Mouse (Mus musculus) midbrain, embryonic 11.5 days (tissue): ENCODE data around the gene Ifna11. TPM values are rescaled to one million over a fixed set of nuclear protein-coding genes. Genes with fewer than 3 reads are reported as not detected.
"Not testable (repeated sequence)": the region's sequence is repeated elsewhere in the genome, so short reads cannot be mapped to it uniquely, and the experiment has no call there.

Experiments used
- ATAC-seq: fragments of 200-750 bp; cut with Nextera tagmentation; 2 replicates; pipeline ENCODE4 v1.8.0; 2017; ENCODE audit warnings: moderate TSS enrichment, moderate library complexity; ENCODE audit not compliant: low FRiP score
- DNase-seq: peaks from one replicate; pipeline ENCODE4 v3.0.0; 2015; ENCODE audit warnings: low spot score; ENCODE audit errors: missing footprints
- H3K27ac ChIP-seq: fragments of 300-500 bp; sonication (generic); 2 replicates; pipeline ENCODE4 v1.5.1; 2014; ENCODE audit warnings: low read depth, low read length
- H3K27me3 ChIP-seq: fragments of 300-500 bp; sonication (generic); 2 replicates; pipeline ENCODE4 v1.6.1; 2014; ENCODE audit warnings: mild to moderate bottlenecking, low read length, moderate library complexity, mixed read lengths; ENCODE audit not compliant: control insufficient read depth, insufficient read depth
- H3K36me3 ChIP-seq: fragments of 300-500 bp; sonication (generic); 2 replicates; pipeline ENCODE4 v1.6.1; 2014; ENCODE audit warnings: mild to moderate bottlenecking, low read length, moderate library complexity, mixed read lengths; ENCODE audit not compliant: control insufficient read depth, insufficient read depth
- H3K4me1 ChIP-seq: fragments of 300-500 bp; sonication (generic); 2 replicates; pipeline ENCODE4 v1.6.1; 2014; ENCODE audit warnings: low read length; ENCODE audit not compliant: control insufficient read depth, insufficient read depth
- H3K4me2 ChIP-seq: fragments of 300-500 bp; sonication (generic); 2 replicates; pipeline ENCODE4 v1.6.1; 2014; ENCODE audit warnings: mild to moderate bottlenecking, moderate library complexity
- H3K4me3 ChIP-seq: fragments of 300-500 bp; sonication (generic); 2 replicates; pipeline ENCODE4 v1.5.1; 2014; ENCODE audit warnings: low read depth, low read length
- H3K9ac ChIP-seq: fragments of 300-500 bp; sonication (generic); 2 replicates; pipeline ENCODE4 v1.6.1; 2014; ENCODE audit warnings: low read length
- H3K9me3 ChIP-seq: fragments of 300-500 bp; sonication (generic); 2 replicates; pipeline ENCODE4 v1.6.1; 2016; ENCODE audit warnings: low read length; ENCODE audit not compliant: control insufficient read depth
- WGBS: fragments of 180-500 bp; shearing (Covaris S2); extraction: QIAGEN DNeasy Blood & Tissue Kit; methylation state at CpG from one replicate; pipeline ENCODE4 v1.1.7; 2014; 5-methylcytosine and 5-hydroxymethylcytosine counted together
- polyA plus RNA-seq: library from polyadenylated mRNA; unstranded; fragments of >200 nt; fragmentation: Nextera tagmentation; extraction: Ambion mirVana; gene quantifications from 2 replicates; pipeline ENCODE4 v1.2.1, GENCODE M21; 2014

The Ifna11 gene
- polyA plus RNA-seq, 1 experiment from 2014 or later: not detected

DNA sequence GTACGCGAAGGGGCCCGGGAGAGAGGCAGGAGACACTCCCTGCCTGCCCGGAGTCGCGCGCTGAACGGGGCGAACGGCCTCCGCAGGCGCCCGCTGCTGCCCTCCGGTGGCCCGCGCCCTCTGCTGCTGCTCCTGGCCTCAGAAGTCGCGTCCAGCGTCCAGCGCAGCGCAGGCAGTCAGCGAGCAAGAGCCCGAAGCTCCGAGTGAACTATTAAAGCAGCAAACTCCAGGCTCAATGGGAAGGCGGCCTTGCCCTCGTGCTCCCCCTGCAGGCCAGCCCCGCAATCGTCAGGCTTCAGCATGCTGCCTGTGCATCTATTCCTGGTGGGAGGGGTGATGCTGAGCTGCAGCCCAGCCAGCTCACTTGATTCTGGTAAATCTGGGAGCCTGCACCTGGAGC, 28.5 kb upstream of the Ifna11 start, which contains the start of gene Gm13278:
Gene Gm13278, plus strand, starts transcription at position 301 of the 400 bp plus-strand sequence.
- H3K4me3 ChIP-seq: not testable (repeated sequence)
- WGBS: no CpG with 5 or more reads among the region's 28 CpGs

DNA sequence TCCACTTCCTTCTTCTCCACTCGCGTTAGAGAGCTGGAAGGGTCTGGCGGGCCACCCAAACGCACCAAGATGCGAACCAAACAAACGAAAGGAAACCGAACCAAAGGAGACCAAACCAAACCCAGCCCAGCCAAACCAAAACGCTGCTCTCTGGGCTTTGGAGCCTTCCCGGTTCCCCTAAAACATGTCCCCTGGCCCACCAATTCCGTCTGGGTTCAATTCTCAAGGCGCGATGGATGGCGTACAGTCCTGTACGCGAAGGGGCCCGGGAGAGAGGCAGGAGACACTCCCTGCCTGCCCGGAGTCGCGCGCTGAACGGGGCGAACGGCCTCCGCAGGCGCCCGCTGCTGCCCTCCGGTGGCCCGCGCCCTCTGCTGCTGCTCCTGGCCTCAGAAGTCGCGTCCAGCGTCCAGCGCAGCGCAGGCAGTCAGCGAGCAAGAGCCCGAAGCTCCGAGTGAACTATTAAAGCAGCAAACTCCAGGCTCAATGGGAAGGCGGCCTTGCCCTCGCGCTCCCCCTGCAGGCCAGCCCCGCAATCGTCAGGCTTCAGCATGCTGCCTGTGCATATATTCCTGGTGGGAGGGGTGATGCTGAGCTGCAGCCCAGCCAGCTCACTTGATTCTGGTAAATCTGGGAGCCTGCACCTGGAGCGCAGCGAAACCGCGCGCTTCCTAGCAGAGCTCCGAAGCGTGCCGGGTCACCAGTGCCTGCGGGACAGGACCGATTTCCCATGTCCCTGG, 25.7 kb upstream of the Ifna11 start, which contains the start of gene Gm13275:
Gene Gm13275, plus strand, starts transcription at position 552 of the 740 bp plus-strand sequence.
- H3K27me3 ChIP-seq: not testable (repeated sequence)
- 0% methylated on average over 5 of the region's 52 CpGs for WGBS

More for the DNA sequence above, 28.5 kb upstream of the Ifna11 start, which contains the start of gene Gm13278:
- H3K27me3 ChIP-seq, H3K4me2 ChIP-seq, H3K9me3 ChIP-seq, H3K27ac ChIP-seq, ATAC-seq, H3K9ac ChIP-seq, H3K4me1 ChIP-seq, H3K36me3 ChIP-seq, DNase-seq: not testable (repeated sequence)

GRCm38 (mm10) chr4:88797097-88797496, 22.7 kb upstream of the Ifna11 start, which contains the start of gene Gm13279:
Gene Gm13279, plus strand, starts transcription at chr4:88797397.
- not testable (repeated sequence) for H3K9me3 ChIP-seq, H3K36me3 ChIP-seq, H3K9ac ChIP-seq, H3K4me2 ChIP-seq, DNase-seq, H3K4me1 ChIP-seq, H3K27me3 ChIP-seq, H3K4me3 ChIP-seq, ATAC-seq, H3K27ac ChIP-seq
- no CpG with 5 or more reads among the region's 28 CpGs for WGBS

More for the DNA sequence above, 25.7 kb upstream of the Ifna11 start, which contains the start of gene Gm13275:
- not testable (repeated sequence) for H3K9ac ChIP-seq, H3K4me2 ChIP-seq, ATAC-seq, H3K4me1 ChIP-seq, DNase-seq, H3K27ac ChIP-seq, H3K36me3 ChIP-seq, H3K4me3 ChIP-seq, H3K9me3 ChIP-seq

- not testable (repeated sequence) for DNase-seq, H3K4me1 ChIP-seq, H3K27me3 ChIP-seq, H3K36me3 ChIP-seq, H3K27ac ChIP-seq, H3K9me3 ChIP-seq, H3K9ac ChIP-seq, ATAC-seq, H3K4me2 ChIP-seq, H3K4me3 ChIP-seq
- WGBS: 7% methylated on average over 3 of the region's 7 CpGs
Observed at GRCm38 (mm10) chr4:88799365-88799764, 20.4 kb upstream of the Ifna11 start, which contains the start of gene Gm13285. Gene Gm13285, plus strand, starts transcription at chr4:88799665.

DNA sequence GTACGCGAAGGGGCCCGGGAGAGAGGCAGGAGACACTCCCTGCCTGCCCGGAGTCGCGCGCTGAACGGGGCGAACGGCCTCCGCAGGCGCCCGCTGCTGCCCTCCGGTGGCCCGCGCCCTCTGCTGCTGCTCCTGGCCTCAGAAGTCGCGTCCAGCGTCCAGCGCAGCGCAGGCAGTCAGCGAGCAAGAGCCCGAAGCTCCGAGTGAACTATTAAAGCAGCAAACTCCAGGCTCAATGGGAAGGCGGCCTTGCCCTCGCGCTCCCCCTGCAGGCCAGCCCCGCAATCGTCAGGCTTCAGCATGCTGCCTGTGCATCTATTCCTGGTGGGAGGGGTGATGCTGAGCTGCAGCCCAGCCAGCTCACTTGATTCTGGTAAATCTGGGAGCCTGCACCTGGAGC, 16.8 kb upstream of the Ifna11 start, which contains the start of gene Gm13287:
Gene Gm13287, plus strand, starts transcription at position 301 of the 400 bp plus-strand sequence.
- not testable (repeated sequence) for H3K27ac ChIP-seq, H3K9ac ChIP-seq, H3K9me3 ChIP-seq, DNase-seq, ATAC-seq, H3K4me1 ChIP-seq, H3K27me3 ChIP-seq, H3K4me2 ChIP-seq, H3K36me3 ChIP-seq, H3K4me3 ChIP-seq
- no CpG with 5 or more reads among the region's 29 CpGs for WGBS

DNA sequence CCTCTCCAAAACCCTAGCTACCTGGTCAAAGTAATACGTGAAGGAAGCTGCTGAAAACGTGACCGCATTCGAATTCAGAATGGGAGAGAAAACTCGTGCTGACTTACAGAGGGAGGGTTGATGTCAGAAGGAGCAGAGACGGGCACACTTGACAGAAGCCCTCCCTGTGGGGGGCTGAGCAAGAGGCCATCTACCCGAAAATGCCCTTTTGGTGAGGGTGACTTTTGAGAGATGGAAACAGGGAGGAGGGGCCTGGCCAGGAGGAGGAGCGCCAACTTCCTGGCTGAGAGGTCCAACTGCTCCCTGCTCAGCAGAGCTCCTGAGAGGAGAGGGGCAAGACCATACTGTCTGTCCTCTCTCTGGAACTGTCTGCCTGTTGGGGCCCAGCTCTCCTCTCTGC, 14.5 kb upstream of the Ifna11 start, which contains the start of gene Gm13288:
Gene Gm13288, plus strand, starts transcription at position 301 of the 400 bp plus-strand sequence.
- not testable (repeated sequence) for ATAC-seq, H3K27me3 ChIP-seq, H3K27ac ChIP-seq, H3K4me3 ChIP-seq, H3K4me2 ChIP-seq, DNase-seq, H3K4me1 ChIP-seq, H3K36me3 ChIP-seq, H3K9me3 ChIP-seq, H3K9ac ChIP-seq
- WGBS: no CpG with 5 or more reads among the region's 8 CpGs

GRCm38 (mm10) chr4:88805761-88806160, 14.0 kb upstream of the Ifna11 start:
- not testable (repeated sequence) for H3K36me3 ChIP-seq, H3K4me1 ChIP-seq, H3K4me2 ChIP-seq, H3K27ac ChIP-seq, DNase-seq, H3K9ac ChIP-seq, H3K4me3 ChIP-seq, H3K27me3 ChIP-seq, H3K9me3 ChIP-seq, ATAC-seq
- 0% methylated on average over 11 of the region's 34 CpGs for WGBS

GRCm38 (mm10) chr4:88815928-88816327, 3.8 kb upstream of the Ifna11 start, which contains the start of gene Ifna7:
Gene Ifna7, plus strand, starts transcription at chr4:88816228.
- ATAC-seq: no peak
- 61% methylated on average over 3 of the region's 3 CpGs for WGBS
- no peak within 1 kb of the TSS for H3K27ac ChIP-seq

GRCm38 (mm10) chr4:88822995-88823394, 3.2 kb downstream of the Ifna11 start:
- Histone ChIP-seq H3K4me2 (no peak overlapping the region), H3K4me3 (no peak overlapping the region), H3K36me3 (no peaks in the 10 kb centered on the region), H3K27me3 (no peaks in the 10 kb centered on the region), H3K9me3 (no peaks in the 10 kb centered on the region), H3K4me1 (no peaks in the 10 kb centered on the region), H3K9ac (no peak overlapping the region), H3K27ac (no peak overlapping the region)
- 30% methylated on average over 4 of the region's 4 CpGs for WGBS
- ATAC-seq: no peak
- DNase-seq: no peak

More at GRCm38 (mm10) chr4:88815928-88816327, 3.8 kb upstream of the Ifna11 start, which contains the start of gene Ifna7:
- no peaks in the 10 kb centered on the region for H3K27me3 ChIP-seq
- H3K9me3 ChIP-seq: no peaks in the 10 kb centered on the region
- DNase-seq: no peak
- no peak within 1 kb of the TSS for H3K4me3 ChIP-seq
- no peak within 1 kb of the TSS for H3K9ac ChIP-seq
- H3K36me3 ChIP-seq: no peaks in the 10 kb centered on the region
- H3K4me1 ChIP-seq: no peaks in the 10 kb centered on the region
- H3K4me2 ChIP-seq: no peak within 1 kb of the TSS
